Mouse (Mus musculus) E14TG2a.4 (cell line): Measurements from ENCODE around the gene Marf1.

Source experiments
- CTCF ChIP-seq: conservative IDR thresholded peaks from 2 replicates; pipeline ENCODE4 v1.5.1; 2014; ENCODE audit warnings: low read length
- NANOG ChIP-seq: IDR thresholded peaks from 2 replicates; pipeline ENCODE4 v1.6.1; 2014; ENCODE audit warnings: borderline replicate concordance, low read length, mixed read lengths
- POU5F1 ChIP-seq: IDR thresholded peaks from 2 replicates; pipeline ENCODE4 v1.6.1; 2014; ENCODE audit warnings: low read length, borderline replicate concordance

- no peak for TF ChIP-seq CTCF
- no peak for TF ChIP-seq NANOG
- no peak for TF ChIP-seq POU5F1
Measured at GRCm38 (mm10) chr16:14180163-14180733, 17.1 kb upstream of the Marf1 start.
